Comparison of ENCODE assay signal across 8 mouse cellular contexts in the genomic region with DNA sequence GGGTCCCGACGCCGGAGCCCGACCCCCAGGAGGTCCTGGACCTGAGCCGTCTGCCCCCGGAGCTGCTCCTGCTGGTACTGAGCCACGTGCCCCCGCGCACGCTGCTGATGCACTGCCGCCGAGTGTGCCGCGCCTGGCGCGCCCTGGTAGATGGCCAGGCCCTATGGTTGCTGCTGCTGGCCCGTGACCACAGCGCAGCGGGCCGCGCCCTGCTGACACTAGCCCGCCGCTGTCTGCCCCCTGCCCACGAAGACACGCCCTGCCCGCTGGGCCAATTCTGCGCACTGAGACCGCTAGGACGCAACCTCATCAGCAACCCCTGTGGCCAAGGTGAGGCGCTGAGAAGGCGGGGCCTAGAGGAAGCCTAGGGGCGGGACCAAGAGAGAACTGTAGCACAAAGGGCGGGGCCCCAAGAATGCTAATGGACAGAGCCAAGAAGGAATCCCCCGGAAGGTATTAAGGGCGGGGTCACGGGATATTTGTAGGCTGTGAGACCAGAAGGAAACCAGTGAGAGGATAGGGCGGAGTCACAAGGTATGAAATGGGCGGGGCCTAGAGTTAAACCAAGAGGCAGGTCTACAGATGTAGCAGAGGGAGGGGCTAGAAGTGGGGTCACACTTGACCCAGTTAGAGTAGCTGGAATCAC. TPM values are rescaled to one million over a fixed set of nuclear protein-coding genes. Genes with fewer than 3 reads are reported as not detected.
DNase-seq lines count a peak whose midpoint lies in the region; ATAC-seq and TF ChIP-seq lines count a peak whose summit lies in the region.

No protein-coding gene starts in this region.

- peak overlapping the region; percentile 68 for H3K9ac ChIP-seq in heart, embryonic 16.5 days (ENCODE audit: low read length)
- H3K9ac ChIP-seq in liver, embryonic 14.5 days (replicated peaks) = no peak overlapping the region
- H3K9ac ChIP-seq in neural tube, embryonic 11.5 days (ENCODE audit: low read length) = peak overlapping the region; percentile 37
- H3K9ac ChIP-seq in stomach, embryonic 15.5 days = peak overlapping the region; percentile 32; the same call in 1 of the 2 replicates

- H3K4me1 ChIP-seq in forebrain, embryonic 10.5 days = peaks cover 30% of the 10 kb centered on the region
- peaks cover 4% of the 10 kb centered on the region; the same call in 1 of the 2 replicates for H3K4me1 ChIP-seq in heart, embryonic 16.5 days (ENCODE audit: control insufficient read depth, insufficient read depth, low read length)
- H3K4me1 ChIP-seq in liver, embryonic 14.5 days (replicated peaks; ENCODE audit: control insufficient read depth in 2 of 2, insufficient read depth in 2 of 2, low read length in 1 of 2) = no peaks in the 10 kb centered on the region
- H3K4me1 ChIP-seq in neural tube, embryonic 11.5 days (ENCODE audit: control insufficient read depth, insufficient read depth, low read length) = 0 out of 2 replicates have a peak, but pooled peaks cover 4% of the 10 kb centered on the region
- H3K4me1 ChIP-seq in stomach, embryonic 15.5 days = 0 out of 2 replicates have a peak, but pooled peaks cover 4% of the 10 kb centered on the region

- H3K4me2 ChIP-seq in heart, embryonic 16.5 days (ENCODE audit: low read depth, low read length) = peak overlapping the region; percentile 94
- H3K4me2 ChIP-seq in liver, embryonic 14.5 days (ENCODE audit: low read depth) = peak overlapping the region; percentile 56
- H3K4me2 ChIP-seq in neural tube, embryonic 11.5 days (ENCODE audit: low read depth) = peak overlapping the region; percentile 92
- peak overlapping the region; percentile 96 for H3K4me2 ChIP-seq in stomach, embryonic 15.5 days

- peak; percentile 1 for DNase-seq in c-Kit-negative CD71-positive TER-119-positive erythroid progenitor cells, embryonic 14.5 days (ENCODE audit: low read depth, low spot score)
- peak; percentile 81 for DNase-seq in forebrain, embryonic 10.5 days (ENCODE audit: extremely low spot score, low spot score)
- peak; percentile 68 to 72 for DNase-seq in kidney, postnatal 36 days
- DNase-seq in liver, embryonic 14.5 days (ENCODE audit: low read depth in 3 of 3, low spot score in 3 of 3) = peak; percentile 34 to 49 (median 35)
- peak; percentile 76 for DNase-seq in neural tube, embryonic 11.5 days (ENCODE audit: low spot score)

- H3K9me3 ChIP-seq in forebrain, embryonic 10.5 days = no peaks in the 10 kb centered on the region
- no peaks in the 10 kb centered on the region for H3K9me3 ChIP-seq in heart, embryonic 16.5 days (replicated peaks; ENCODE audit: control insufficient read depth, low read length)
- H3K9me3 ChIP-seq in liver, embryonic 14.5 days (ENCODE audit: control insufficient read depth, low read length) = no peaks in the 10 kb centered on the region
- no peaks in the 10 kb centered on the region for H3K9me3 ChIP-seq in neural tube, embryonic 11.5 days (ENCODE audit: control insufficient read depth, low read length)
- no peaks in the 10 kb centered on the region for H3K9me3 ChIP-seq in stomach, embryonic 15.5 days

- H3K27me3 ChIP-seq in forebrain, embryonic 10.5 days (ENCODE audit: poor library complexity, severe bottlenecking) = peaks cover 38% of the 10 kb centered on the region
- peaks cover 12% of the 10 kb centered on the region; the same call in 1 of the 2 replicates for H3K27me3 ChIP-seq in heart, embryonic 16.5 days (ENCODE audit: control insufficient read depth, insufficient read depth, low read length)
- peaks cover 19% of the 10 kb centered on the region for H3K27me3 ChIP-seq in liver, embryonic 14.5 days (ENCODE audit: control insufficient read depth, insufficient read depth, low read length)
- no peaks in the 10 kb centered on the region for H3K27me3 ChIP-seq in neural tube, embryonic 11.5 days (ENCODE audit: control insufficient read depth, insufficient read depth, low read length)
- peaks cover 4% of the 10 kb centered on the region for H3K27me3 ChIP-seq in stomach, embryonic 15.5 days (replicated peaks)

- peaks cover 4% of the 10 kb centered on the region; the same call in 1 of the 2 replicates for H3K36me3 ChIP-seq in forebrain, embryonic 10.5 days (replicated peaks)
- no peaks in the 10 kb centered on the region for H3K36me3 ChIP-seq in heart, embryonic 16.5 days (ENCODE audit: control insufficient read depth, insufficient read depth)
- no peaks in the 10 kb centered on the region for H3K36me3 ChIP-seq in liver, embryonic 14.5 days (replicated peaks; ENCODE audit: control insufficient read depth, insufficient read depth, low read depth)
- no peaks in the 10 kb centered on the region for H3K36me3 ChIP-seq in neural tube, embryonic 11.5 days (ENCODE audit: control insufficient read depth, insufficient read depth, low read length)
- no peaks in the 10 kb centered on the region for H3K36me3 ChIP-seq in stomach, embryonic 15.5 days

- TF ChIP-seq CTCF in liver, embryonic 14.5 days (IDR thresholded peaks at IDR 0.05; ENCODE audit: low read depth) = no peak

- peak overlapping the region; percentile 69 for H3K4me3 ChIP-seq in forebrain, embryonic 10.5 days
- H3K4me3 ChIP-seq in heart, embryonic 16.5 days (ENCODE audit: low read length) = peak overlapping the region; percentile 63
- peak overlapping the region; percentile 5 to 26; a peak in 3 of 4 replicates for H3K4me3 ChIP-seq in liver, embryonic 14.5 days (ENCODE audit: insufficient read depth in 1 of 2, low read depth in 2 of 2, low read length in 2 of 2)
- H3K4me3 ChIP-seq in neural tube, embryonic 11.5 days (ENCODE audit: low read depth, low read length) = peak overlapping the region; percentile 49
- peak overlapping the region; percentile 50 for H3K4me3 ChIP-seq in stomach, embryonic 15.5 days (replicated peaks)

- H3K27ac ChIP-seq in forebrain, embryonic 10.5 days = peak overlapping the region; percentile 83
- no peak overlapping the region for H3K27ac ChIP-seq in heart, embryonic 16.5 days (ENCODE audit: low read length)
- no peak overlapping the region for H3K27ac ChIP-seq in liver, embryonic 14.5 days
- H3K27ac ChIP-seq in neural tube, embryonic 11.5 days (ENCODE audit: low read depth, low read length) = no peak overlapping the region
- H3K27ac ChIP-seq in stomach, embryonic 15.5 days = no peak overlapping the region

- TF ChIP-seq EP300 in liver, embryonic 14.5 days (IDR thresholded peaks at IDR 0.05; ENCODE audit: low read depth) = no peak

- under 1% methylated on average over 38 of the region's 38 CpGs for WGBS in forebrain, embryonic 10.5 days
- WGBS in heart, embryonic 16.5 days = 2% methylated on average over 38 of the region's 38 CpGs
- WGBS in liver, embryonic 14.5 days (ENCODE audit: insufficient replicate concordance) = under 1% methylated on average over 38 of the region's 38 CpGs
- under 1% methylated on average over 38 of the region's 38 CpGs for WGBS in neural tube, embryonic 11.5 days
- 2% methylated on average over 38 of the region's 38 CpGs for WGBS in stomach, embryonic 15.5 days

- peak; percentile 91 for ATAC-seq in CD4-positive, CD25-positive, alpha-beta regulatory T cell, adult 4 months
- peak; percentile 81 for ATAC-seq in heart, embryonic 16.5 days (replicated peaks; ENCODE audit: extremely low read depth, insufficient read depth, low FRiP score)
- ATAC-seq in liver, embryonic 14.5 days (ENCODE audit: insufficient read depth) = peak; percentile 18; the same call in 1 of the 2 replicates
- peak; percentile 81 for ATAC-seq in neural tube, embryonic 11.5 days (ENCODE audit: insufficient read depth, low FRiP score, low TSS enrichment)
- ATAC-seq in stomach, embryonic 15.5 days (ENCODE audit: insufficient read depth, low FRiP score, low read depth) = peak; percentile 85

RNA-seq across cellular contexts. Expression of a gene that starts 0.8 kb away (rescaled TPM):
- 1 to 10 TPM; 1.6 to 2.2 TPM for polyA plus RNA-seq in CD4-positive, CD25-positive, alpha-beta regulatory T cell, adult 4 months (2017; shearing (Covaris generic))
- polyA plus RNA-seq in forebrain, embryonic 10.5 days (2016; fragmentation: Nextera tagmentation; extraction: Ambion mirVana) = 6.2 and 6.4 TPM in 2 replicates
- 3.6 TPM in 2 replicates for polyA plus RNA-seq in heart, embryonic 16.5 days (2015; fragmentation: Nextera tagmentation; extraction: Ambion mirVana)
- polyA plus RNA-seq in liver, embryonic 14.5 days (2012; rRNA removed) = 0.37 and 0.55 TPM in 2 replicates
- polyA plus RNA-seq in liver, embryonic 14.5 days (2014; fragmentation: Nextera tagmentation; extraction: Ambion mirVana) = 0.09 and 0.15 TPM in 2 replicates
- 5.3 and 6.0 TPM in 2 replicates for polyA plus RNA-seq in neural tube, embryonic 11.5 days (2014; fragmentation: Nextera tagmentation; extraction: Ambion mirVana)
- 4.3 and 4.8 TPM in 2 replicates for polyA plus RNA-seq in stomach, embryonic 15.5 days (2015; fragmentation: Nextera tagmentation; extraction: Ambion mirVana)

RNA-seq across cellular contexts. Expression of a gene that starts 23.2 kb away (rescaled TPM):
- polyA plus RNA-seq in CD4-positive, CD25-positive, alpha-beta regulatory T cell, adult 4 months (2017; shearing (Covaris generic)) = 10 to 100 TPM in 1 of 2 experiments, 1 to 10 TPM in 1; 9.8 to 15.6 TPM
- 10.7 and 13.9 TPM in 2 replicates for polyA plus RNA-seq in forebrain, embryonic 10.5 days (2016; fragmentation: Nextera tagmentation; extraction: Ambion mirVana)
- 6.7 and 7.5 TPM in 2 replicates for polyA plus RNA-seq in heart, embryonic 16.5 days (2015; fragmentation: Nextera tagmentation; extraction: Ambion mirVana)
- polyA plus RNA-seq in liver, embryonic 14.5 days (2012; rRNA removed) = 0.68 and 0.76 TPM in 2 replicates
- 0.61 and 0.93 TPM in 2 replicates for polyA plus RNA-seq in liver, embryonic 14.5 days (2014; fragmentation: Nextera tagmentation; extraction: Ambion mirVana)
- polyA plus RNA-seq in neural tube, embryonic 11.5 days (2014; fragmentation: Nextera tagmentation; extraction: Ambion mirVana) = 7.3 and 7.7 TPM in 2 replicates
- 8.0 and 8.9 TPM in 2 replicates for polyA plus RNA-seq in stomach, embryonic 15.5 days (2015; fragmentation: Nextera tagmentation; extraction: Ambion mirVana)

RNA-seq across cellular contexts. Expression of a gene that starts 48.2 kb away (rescaled TPM):
- polyA plus RNA-seq in CD4-positive, CD25-positive, alpha-beta regulatory T cell, adult 4 months (2017; shearing (Covaris generic)) = 10 to 100 TPM; 66.3 to 68.5 TPM
- 156 and 161 TPM in 2 replicates for polyA plus RNA-seq in forebrain, embryonic 10.5 days (2016; fragmentation: Nextera tagmentation; extraction: Ambion mirVana)
- polyA plus RNA-seq in heart, embryonic 16.5 days (2015; fragmentation: Nextera tagmentation; extraction: Ambion mirVana) = 122 TPM in 2 replicates
- 46.2 and 50.2 TPM in 2 replicates for polyA plus RNA-seq in liver, embryonic 14.5 days (2012; rRNA removed)
- polyA plus RNA-seq in liver, embryonic 14.5 days (2014; fragmentation: Nextera tagmentation; extraction: Ambion mirVana) = 82.5 and 91.0 TPM in 2 replicates
- 128 and 129 TPM in 2 replicates for polyA plus RNA-seq in neural tube, embryonic 11.5 days (2014; fragmentation: Nextera tagmentation; extraction: Ambion mirVana)
- 138 and 143 TPM in 2 replicates for polyA plus RNA-seq in stomach, embryonic 15.5 days (2015; fragmentation: Nextera tagmentation; extraction: Ambion mirVana)

RNA-seq across cellular contexts. Expression of a gene that starts 48.3 kb away (rescaled TPM):
- polyA plus RNA-seq in CD4-positive, CD25-positive, alpha-beta regulatory T cell, adult 4 months (2017; shearing (Covaris generic)) = 10 to 100 TPM in 1 of 2 experiments, 1 to 10 TPM in 1; 8.5 to 11.7 TPM
- polyA plus RNA-seq in forebrain, embryonic 10.5 days (2016; fragmentation: Nextera tagmentation; extraction: Ambion mirVana) = 40.7 and 43.4 TPM in 2 replicates
- polyA plus RNA-seq in heart, embryonic 16.5 days (2015; fragmentation: Nextera tagmentation; extraction: Ambion mirVana) = 20.8 and 21.4 TPM in 2 replicates
- 11.4 and 12.7 TPM in 2 replicates for polyA plus RNA-seq in liver, embryonic 14.5 days (2012; rRNA removed)
- polyA plus RNA-seq in liver, embryonic 14.5 days (2014; fragmentation: Nextera tagmentation; extraction: Ambion mirVana) = 9.3 and 11.3 TPM in 2 replicates
- 28.8 and 32.4 TPM in 2 replicates for polyA plus RNA-seq in neural tube, embryonic 11.5 days (2014; fragmentation: Nextera tagmentation; extraction: Ambion mirVana)
- polyA plus RNA-seq in stomach, embryonic 15.5 days (2015; fragmentation: Nextera tagmentation; extraction: Ambion mirVana) = 20.8 and 26.2 TPM in 2 replicates

Comparison
In these comparisons a context has a peak if more than half of its experiments do, and no peak if none do; other contexts are left out.
1. ATAC-seq: peak in every context shown above with its lines; median percentile 91 in CD4-positive, CD25-positive, alpha-beta regulatory T cell, adult 4 months; 85 in stomach, embryonic 15.5 days; 81 in heart, embryonic 16.5 days; 81 in neural tube, embryonic 11.5 days; 18 in liver, embryonic 14.5 days.
2. DNase-seq: peak in every context shown above with its lines; median percentile 81 in forebrain, embryonic 10.5 days; 76 in neural tube, embryonic 11.5 days; 70 in kidney, postnatal 36 days; 35 in liver, embryonic 14.5 days; 1 in c-Kit-negative CD71-positive TER-119-positive erythroid progenitor cells, embryonic 14.5 days.
3. H3K4me3 ChIP-seq: peak in every context shown above with its lines; median percentile 69 in forebrain, embryonic 10.5 days; 63 in heart, embryonic 16.5 days; 50 in stomach, embryonic 15.5 days; 49 in neural tube, embryonic 11.5 days; 16 in liver, embryonic 14.5 days.